Mouse (Mus musculus) intestine, embryonic 14.5 days (tissue): Measurements from ENCODE around the gene Avp. TPM values are rescaled to one million over a fixed set of nuclear protein-coding genes. Genes with fewer than 3 reads are reported as not detected.
"Not testable (repeated sequence)": the region's sequence is repeated elsewhere in the genome, so short reads cannot be mapped to it uniquely, and the experiment has no call there.

ENCODE experiments used
- ATAC-seq: fragments of 200-750 bp; cut with Nextera tagmentation; replicated peaks from 2 replicates; pipeline ENCODE4 v1.8.0; 2017; ENCODE audit warnings: low read depth, moderate number of reproducible peaks, moderate TSS enrichment, moderate library complexity; ENCODE audit not compliant: low FRiP score, low TSS enrichment
- DNase-seq: peaks from one replicate; pipeline ENCODE4 v3.0.0-alpha.2; 2018; ENCODE audit warnings: low spot score
- H3K27ac ChIP-seq: fragments of 300-500 bp; sonication (generic); 2 replicates; pipeline ENCODE4 v1.5.1; 2014; ENCODE audit warnings: low read depth, mild to moderate bottlenecking, control low read depth
- H3K27me3 ChIP-seq: fragments of 300-500 bp; sonication (generic); replicated peaks from 2 replicates; pipeline ENCODE4 v1.6.1; 2014; ENCODE audit warnings: low read length, control low read depth; ENCODE audit not compliant: control insufficient read depth, insufficient read depth
- H3K36me3 ChIP-seq: fragments of 300-500 bp; sonication (generic); 2 replicates; pipeline ENCODE4 v1.6.1; 2014; ENCODE audit warnings: low read length, control low read depth; ENCODE audit not compliant: control insufficient read depth, insufficient read depth
- H3K4me1 ChIP-seq: fragments of 300-500 bp; sonication (generic); replicated peaks from 2 replicates; pipeline ENCODE4 v1.6.1; 2014; ENCODE audit warnings: low read length, control low read depth, mixed read lengths; ENCODE audit not compliant: control insufficient read depth, insufficient read depth
- H3K4me2 ChIP-seq: fragments of 300-500 bp; sonication (generic); 2 replicates; pipeline ENCODE4 v1.6.1; 2014; ENCODE audit warnings: low read length
- H3K4me3 ChIP-seq: fragments of 300-500 bp; sonication (generic); 2 replicates; pipeline ENCODE4 v1.5.1; 2014; ENCODE audit warnings: low read depth, low read length, control low read depth, mixed read lengths
- H3K9ac ChIP-seq: fragments of 300-500 bp; sonication (generic); 2 replicates; pipeline ENCODE4 v1.6.1; 2014; ENCODE audit warnings: mild to moderate bottlenecking, low read length
- H3K9me3 ChIP-seq: fragments of 300-500 bp; sonication (generic); 2 replicates; pipeline ENCODE4 v1.6.1; 2016; ENCODE audit warnings: low read length, control low read depth; ENCODE audit not compliant: control insufficient read depth
- WGBS: fragments of 180-500 bp; shearing (Covaris S2); extraction: QIAGEN DNeasy Blood & Tissue Kit; methylation state at CpG from one replicate; pipeline ENCODE4 v1.1.7; 2014; 5-methylcytosine and 5-hydroxymethylcytosine counted together
- polyA plus RNA-seq: library from polyadenylated mRNA; unstranded; fragments of >200 nt; fragmentation: Nextera tagmentation; extraction: Ambion mirVana; gene quantifications from 2 replicates; pipeline ENCODE4 v1.2.1, GENCODE M21; 2014

Gene Avp
- polyA plus RNA-seq, 1 experiment from 2014 or later, result not detected

DNA sequence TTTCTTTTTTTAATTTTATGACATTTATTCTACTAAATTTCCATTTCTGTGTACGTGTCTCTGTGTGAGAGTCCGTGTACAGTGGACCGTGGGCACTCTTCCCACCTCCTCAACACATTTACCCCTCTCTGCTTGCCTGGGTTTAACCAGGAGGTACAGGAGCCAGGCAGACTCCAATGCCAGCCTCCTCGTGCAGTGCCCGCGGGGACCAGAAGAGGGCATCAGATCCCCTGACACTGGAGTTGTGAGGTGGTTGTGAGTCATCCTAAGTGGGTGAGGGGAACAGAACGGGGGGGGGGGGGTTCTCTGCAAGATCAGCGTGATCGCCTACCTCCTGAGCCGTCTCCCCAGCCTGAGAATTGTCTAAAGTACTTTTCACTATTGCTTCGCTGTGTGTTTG is 4.2 kb downstream of the Avp start:
- no peaks in the 10 kb centered on the region for H3K9me3 ChIP-seq
- 11% methylated on average over 11 of the region's 11 CpGs for WGBS

DNA sequence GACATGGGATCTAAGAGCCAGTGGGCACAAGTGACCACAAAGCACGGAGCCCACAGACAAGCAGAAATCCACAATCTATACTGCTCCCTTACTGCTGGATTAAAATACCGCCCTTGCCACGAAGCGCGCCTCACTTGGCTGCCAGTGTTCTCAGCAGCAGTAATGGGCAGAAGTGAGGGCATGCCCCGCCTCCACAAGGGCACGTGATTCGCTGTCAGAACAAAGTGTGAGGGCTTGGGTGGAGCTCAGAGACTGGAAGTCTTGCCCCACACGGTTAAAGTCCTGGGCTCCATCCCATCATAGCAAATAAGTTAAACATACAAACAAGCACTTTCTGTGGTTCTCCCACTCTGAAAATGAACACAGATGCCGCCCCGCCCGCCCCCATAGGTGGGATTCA is 4.7 kb downstream of the Avp start:
- WGBS, result 5% methylated on average over 12 of the region's 12 CpGs
- ATAC-seq (no peak), DNase-seq (no peak)

More for the DNA sequence above, 4.2 kb downstream of the Avp start:
- ATAC-seq (no peak), DNase-seq (peak; percentile 84)
- H3K27me3 ChIP-seq, result peaks cover 89% of the 10 kb centered on the region
- no peak overlapping the region for H3K4me3 ChIP-seq
- H3K9ac ChIP-seq, result no peak overlapping the region
- H3K4me1 ChIP-seq, result 0 out of 2 replicates have a peak, but pooled peaks cover 5% of the 10 kb centered on the region
- no peak overlapping the region for H3K4me2 ChIP-seq
- H3K27ac ChIP-seq, result no peak overlapping the region
- H3K36me3 ChIP-seq, result no peaks in the 10 kb centered on the region

DNA sequence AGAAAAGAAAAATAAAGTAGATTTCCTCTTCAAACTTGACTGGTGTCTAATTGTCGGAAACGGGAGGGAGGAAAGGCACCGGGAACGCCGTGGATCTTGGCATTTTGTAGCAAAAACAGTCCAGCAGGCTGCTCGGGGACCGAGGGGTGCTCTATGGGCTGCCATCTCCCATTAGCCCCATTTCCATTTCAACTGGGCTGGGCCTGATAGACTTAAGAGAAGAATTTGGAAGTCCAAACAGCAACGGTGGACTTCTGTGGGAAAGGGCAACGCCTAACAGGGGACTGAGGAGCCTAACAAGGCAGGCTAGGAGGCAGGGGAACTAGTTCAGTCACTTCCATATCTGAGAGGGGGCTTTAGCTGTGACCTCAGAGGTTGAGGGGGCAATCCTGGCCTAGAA is 5.3 kb downstream of the Avp start:
- 7% methylated on average over 9 of the region's 9 CpGs for WGBS
- no peak overlapping the region for H3K27ac ChIP-seq
- no peak for DNase-seq
- H3K4me2 ChIP-seq, result peak overlapping the region; percentile 46
- no peak for ATAC-seq
- H3K4me1 ChIP-seq, result 0 out of 2 replicates have a peak, but pooled peaks cover 5% of the 10 kb centered on the region
- H3K9ac ChIP-seq, result no peak overlapping the region
- H3K4me3 ChIP-seq, result peak overlapping the region; percentile 25; the same call in 1 of the 2 replicates
- H3K9me3 ChIP-seq, result no peaks in the 10 kb centered on the region
- peaks cover 79% of the 10 kb centered on the region for H3K27me3 ChIP-seq
- no peaks in the 10 kb centered on the region for H3K36me3 ChIP-seq

More for the DNA sequence above, 4.7 kb downstream of the Avp start:
- Histone ChIP-seq H3K4me1 (0 out of 2 replicates have a peak, but pooled peaks cover 5% of the 10 kb centered on the region), H3K36me3 (no peaks in the 10 kb centered on the region), H3K27ac (no peak overlapping the region), H3K4me3 (no peak overlapping the region), H3K27me3 (peaks cover 85% of the 10 kb centered on the region), H3K4me2 (no peak overlapping the region), H3K9ac (no peak overlapping the region), H3K9me3 (no peaks in the 10 kb centered on the region)

DNA sequence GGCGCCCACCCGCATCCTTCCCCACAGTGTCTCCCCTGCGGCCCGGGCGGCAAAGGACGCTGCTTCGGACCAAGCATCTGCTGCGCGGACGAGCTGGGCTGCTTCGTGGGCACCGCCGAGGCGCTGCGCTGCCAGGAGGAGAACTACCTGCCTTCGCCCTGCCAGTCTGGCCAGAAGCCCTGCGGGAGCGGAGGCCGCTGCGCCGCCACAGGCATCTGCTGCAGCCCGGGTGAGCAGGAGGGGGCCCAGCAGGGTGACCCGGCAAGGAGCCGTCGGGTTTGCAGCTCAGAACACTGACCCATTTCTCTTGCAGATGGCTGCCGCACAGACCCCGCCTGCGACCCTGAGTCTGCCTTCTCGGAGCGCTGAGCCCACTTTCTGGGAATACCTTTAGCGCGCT is 5.8 kb downstream of the Avp start:
- H3K4me1 ChIP-seq, H3K9me3 ChIP-seq, H3K36me3 ChIP-seq, H3K9ac ChIP-seq, ATAC-seq, H3K27ac ChIP-seq: not testable (repeated sequence)
- Histone ChIP-seq H3K4me3 (peak overlapping the region; percentile 25; the same call in 1 of the 2 replicates), H3K4me2 (peak overlapping the region; percentile 46), H3K27me3 (peaks cover 74% of the 10 kb centered on the region)
- 2% methylated on average over 25 of the region's 32 CpGs for WGBS
- DNase-seq, result peak; percentile 63

DNA sequence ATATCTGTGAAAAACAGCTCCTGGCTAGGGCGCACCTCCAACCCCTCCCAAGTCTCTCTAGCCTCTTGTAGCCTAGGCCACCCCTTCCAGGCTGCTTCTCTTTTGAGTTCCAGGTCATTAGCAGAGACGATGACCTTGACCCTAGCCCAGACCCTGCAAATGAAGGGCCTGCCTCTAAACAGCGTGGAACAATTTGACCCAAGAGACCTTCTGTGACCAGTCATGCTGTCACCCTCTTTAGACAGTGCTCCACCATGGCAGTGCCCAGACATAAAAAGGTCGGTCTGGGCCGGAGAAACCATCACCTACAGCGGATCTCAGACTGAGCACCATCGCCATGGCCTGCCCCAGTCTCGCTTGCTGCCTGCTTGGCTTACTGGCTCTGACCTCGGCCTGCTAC is 6.5 kb downstream of the Avp start, which contains the start of gene Oxt:
Gene Oxt, plus strand, starts transcription at position 301 of the 400 bp plus-strand sequence.
- H3K27me3 ChIP-seq, result peaks cover 68% of the 10 kb centered on the region
- no peaks in the 10 kb centered on the region for H3K9me3 ChIP-seq
- no peaks in the 10 kb centered on the region for H3K36me3 ChIP-seq
- peak within 1 kb of the TSS; percentile 25; the same call in 1 of the 2 replicates for H3K4me3 ChIP-seq
- peak within 1 kb of the TSS; percentile 46 for H3K4me2 ChIP-seq
- 0 out of 2 replicates have a peak, but pooled peaks cover 5% of the 10 kb centered on the region for H3K4me1 ChIP-seq
- no peak within 1 kb of the TSS for H3K27ac ChIP-seq
- no peak within 1 kb of the TSS for H3K9ac ChIP-seq
- WGBS, result 52% methylated on average over 9 of the region's 9 CpGs
- ATAC-seq, result no peak
- no peak for DNase-seq

DNA sequence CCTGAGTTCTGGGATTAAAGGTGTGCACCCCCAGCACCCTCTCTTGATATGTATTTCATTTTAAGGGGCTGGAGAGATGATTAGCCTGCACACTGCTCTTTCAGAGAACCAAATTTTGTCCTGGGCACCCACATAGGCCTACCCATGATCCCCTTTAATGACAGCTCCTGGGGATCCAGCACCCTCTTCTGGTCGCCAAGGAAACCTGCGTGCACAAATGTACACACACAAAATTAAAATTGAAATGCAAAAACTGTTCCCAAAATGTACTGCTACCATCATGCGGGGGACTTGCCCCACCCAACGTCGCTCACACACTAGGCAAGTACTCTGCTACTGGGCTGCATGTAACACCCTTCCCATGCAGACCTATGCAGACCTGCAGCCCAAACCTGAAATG is 7.4 kb downstream of the Avp start:
- Histone ChIP-seq H3K9me3 (no peaks in the 10 kb centered on the region), H3K27me3 (peaks cover 58% of the 10 kb centered on the region), H3K4me1 (no peaks in the 10 kb centered on the region), H3K4me2 (no peak overlapping the region), H3K36me3 (no peaks in the 10 kb centered on the region), H3K9ac (no peak overlapping the region), H3K4me3 (no peak overlapping the region), H3K27ac (no peak overlapping the region)
- no peak for ATAC-seq
- DNase-seq, result no peak
- 79% methylated on average over 5 of the region's 5 CpGs for WGBS

DNA sequence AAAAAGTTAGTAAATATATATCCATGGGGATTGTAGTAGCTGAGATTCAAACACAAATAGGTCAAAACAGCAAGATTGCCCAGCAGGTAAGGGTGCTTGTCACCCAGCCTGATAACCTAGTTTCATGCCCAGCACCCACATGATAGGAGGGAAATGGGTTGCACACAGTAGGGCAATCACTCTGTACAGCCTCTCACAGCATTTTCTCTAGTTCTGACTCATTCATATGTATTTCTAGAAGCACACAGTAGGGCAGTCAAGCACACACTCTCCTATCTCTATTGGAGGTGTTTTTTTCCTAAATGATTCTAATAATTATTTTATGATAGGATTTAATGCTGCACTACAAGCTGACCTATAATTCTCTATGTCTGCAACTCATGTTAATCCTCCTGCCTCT is 12.4 kb downstream of the Avp start:
- H3K4me1 ChIP-seq, result 0 out of 2 replicates have a peak, but pooled peaks cover 2% of the 10 kb centered on the region

DNA sequence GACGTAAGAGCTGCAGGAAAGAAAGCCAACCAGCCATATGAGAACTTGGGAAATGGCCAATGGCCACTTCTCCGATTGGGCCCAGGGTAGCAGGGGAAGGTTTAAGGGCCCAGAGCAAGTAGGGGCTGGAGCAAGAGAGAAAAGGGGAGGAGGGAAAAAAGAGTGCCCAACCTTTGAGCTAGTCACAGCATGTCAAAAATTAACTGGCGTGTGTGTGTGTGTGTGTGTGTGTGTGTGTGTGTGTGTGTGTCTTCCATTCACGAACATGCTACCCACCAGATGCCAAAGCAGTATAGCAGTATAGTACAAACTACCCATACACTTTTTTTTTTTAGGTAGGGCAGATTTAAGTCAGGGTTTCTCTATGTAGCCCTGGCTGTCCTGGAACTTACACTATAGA is 13.4 kb downstream of the Avp start:
- no peak overlapping the region for H3K4me2 ChIP-seq
- peaks cover 26% of the 10 kb centered on the region for H3K36me3 ChIP-seq
- H3K27me3 ChIP-seq, result no peaks in the 10 kb centered on the region
- 82% methylated on average over 4 of the region's 4 CpGs for WGBS
- H3K4me1 ChIP-seq, result peaks cover 9% of the 10 kb centered on the region; the same call in 1 of the 2 replicates
- DNase-seq (no peak), ATAC-seq (no peak)
- no peak overlapping the region for H3K27ac ChIP-seq
- H3K9me3 ChIP-seq, result no peaks in the 10 kb centered on the region
- no peak overlapping the region for H3K4me3 ChIP-seq
- H3K9ac ChIP-seq, result no peak overlapping the region

More for the DNA sequence above, 12.4 kb downstream of the Avp start:
- DNase-seq, result no peak
- no peak overlapping the region for H3K4me3 ChIP-seq
- H3K4me2 ChIP-seq, result no peak overlapping the region
- ATAC-seq, result no peak
- H3K27me3 ChIP-seq, result peaks cover 8% of the 10 kb centered on the region; the same call in 1 of the 2 replicates
- H3K36me3 ChIP-seq, result peaks cover 24% of the 10 kb centered on the region
- no peak overlapping the region for H3K9ac ChIP-seq
- H3K27ac ChIP-seq, result no peak overlapping the region
- no peaks in the 10 kb centered on the region for H3K9me3 ChIP-seq

DNA sequence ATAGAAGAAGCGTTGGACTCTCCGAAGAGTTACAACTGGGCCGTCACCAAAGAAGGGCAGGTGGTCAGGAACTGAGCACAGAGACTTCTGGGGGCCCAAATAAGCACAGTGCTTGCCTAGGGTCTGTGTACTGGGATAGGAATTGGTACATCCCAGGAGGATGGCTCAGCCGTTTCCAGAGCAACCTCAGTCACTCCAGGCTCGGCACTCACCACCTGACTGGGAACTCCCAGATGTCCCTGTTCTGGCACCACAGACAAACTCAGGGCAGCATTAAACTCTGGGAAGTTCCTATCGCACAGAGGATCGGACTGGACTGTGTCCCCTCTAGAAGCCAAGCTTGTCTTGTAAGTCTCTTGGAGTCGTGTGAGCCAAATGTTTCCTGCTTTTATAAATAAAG is 17.4 kb downstream of the Avp start:
- H3K36me3 ChIP-seq, result peaks cover 26% of the 10 kb centered on the region
- no peak overlapping the region for H3K4me3 ChIP-seq
- ATAC-seq (no peak), DNase-seq (no peak)
- 0 out of 2 replicates have a peak overlapping the region, but pooled peaks have one; percentile 5 for H3K9ac ChIP-seq
- no peak overlapping the region for H3K27ac ChIP-seq
- H3K4me2 ChIP-seq, result peak overlapping the region; percentile 82; the same call in 1 of the 2 replicates
- WGBS, result 88% methylated on average over 8 of the region's 8 CpGs
- H3K27me3 ChIP-seq, result no peaks in the 10 kb centered on the region
- H3K9me3 ChIP-seq, result no peaks in the 10 kb centered on the region
- H3K4me1 ChIP-seq, result peaks cover 9% of the 10 kb centered on the region; the same call in 1 of the 2 replicates
